Mouse (Mus musculus): ENCODE measurements around the gene Adprhl1. TPM values are rescaled to one million over a fixed set of nuclear protein-coding genes. Genes with fewer than 3 reads are reported as not detected.
A peak's percentile ranks its signal among the peaks of the same experiment; 100 is the strongest.

Adprhl1 gene
- 10 to 100 TPM; 51.9 to 71.6 TPM for total RNA-seq (2021)
- long read RNA-seq, experiment 1, transcript Adprhl1-201 (7 exons, 1,372 nt) = major isoform, 45 of 53 reads
- long read RNA-seq, experiment 1, partial matches to known transcripts = 1 of 53 reads
- long read RNA-seq, experiment 1, other reads (novel, unspliced or antisense) = 7 of 53 reads
- long read RNA-seq, experiment 2, full-length matches to known transcripts = 75 of 81 reads
- long read RNA-seq, experiment 2, partial matches to known transcripts = 4 of 81 reads
- long read RNA-seq, experiment 2, other reads (novel, unspliced or antisense) = 2 of 81 reads

GRCm38 (mm10) chr8:13254019-13254418 lies at the start of gene Adprhl1:
Gene Adprhl1, minus strand, starts transcription at chr8:13254162.
- intact Hi-C loops (cut with DNase I; ENCODE audit: low total_unique reads) = no loop called here
- peak; percentile 83 for DNase-seq

GRCm38 (mm10) chr8:13301036-13301435 lies 47.1 kb upstream of the Adprhl1 start:
- DNase-seq = no peak
- intact Hi-C loops (cut with DNase I; ENCODE audit: low total_unique reads) = no loop called here

GRCm38 (mm10) chr8:13299571-13299970 lies 45.6 kb upstream of the Adprhl1 start:
- DNase-seq = no peak
- intact Hi-C loops (cut with DNase I; ENCODE audit: low total_unique reads) = no loop called here

GRCm38 (mm10) chr8:13293677-13294470 lies 39.9 kb upstream of the Adprhl1 start:
- intact Hi-C loops (cut with DNase I; ENCODE audit: low total_unique reads) = no loop called here
- no peak for DNase-seq

- peak; percentile 70 for DNase-seq
- intact Hi-C loops (cut with DNase I; ENCODE audit: low total_unique reads) = no loop called here
These were observed 38.4 kb upstream of the Adprhl1 start for GRCm38 (mm10) chr8:13292364-13292763.

GRCm38 (mm10) chr8:13288646-13289045 lies 34.7 kb upstream of the Adprhl1 start:
- no peak for DNase-seq
- intact Hi-C loops (cut with DNase I; ENCODE audit: low total_unique reads) = no loop called here

- intact Hi-C loops (cut with DNase I; ENCODE audit: low total_unique reads) = no loop called here
- peak; percentile 96 for DNase-seq
These were observed 34.0 kb upstream of the Adprhl1 start, which contains the start of the genes Dcun1d2 and Tmco3 for GRCm38 (mm10) chr8:13287692-13288623. Gene Dcun1d2, minus strand, starts transcription at chr8:13288131. Gene Tmco3, plus strand, starts transcription at chr8:13288190.

- intact Hi-C loops (cut with DNase I; ENCODE audit: low total_unique reads) = no loop called here
- peak; percentile 90 for DNase-seq
These were observed 33.3 kb upstream of the Adprhl1 start for GRCm38 (mm10) chr8:13287304-13287691.

GRCm38 (mm10) chr8:13283200-13283599 lies 29.2 kb upstream of the Adprhl1 start:
- intact Hi-C loops (cut with DNase I; ENCODE audit: low total_unique reads) = no loop called here
- no peak for DNase-seq

- intact Hi-C loops (cut with DNase I; ENCODE audit: low total_unique reads) = no loop called here
- DNase-seq = no peak
These were observed 23.0 kb upstream of the Adprhl1 start for GRCm38 (mm10) chr8:13276941-13277447.

GRCm38 (mm10) chr8:13272834-13273233 lies 18.9 kb upstream of the Adprhl1 start:
- DNase-seq = no peak
- intact Hi-C loops (cut with DNase I; ENCODE audit: low total_unique reads) = no loop called here

- DNase-seq = no peak
- intact Hi-C loops (cut with DNase I; ENCODE audit: low total_unique reads) = no loop called here
These were observed 13.6 kb upstream of the Adprhl1 start for GRCm38 (mm10) chr8:13267566-13267965.

- intact Hi-C loops (cut with DNase I; ENCODE audit: low total_unique reads) = no loop called here
- DNase-seq = no peak
These were observed 9.4 kb upstream of the Adprhl1 start for GRCm38 (mm10) chr8:13263376-13263775.

- no peak for DNase-seq
These were observed 549 bp downstream of the Adprhl1 start for GRCm38 (mm10) chr8:13253413-13253812.

GRCm38 (mm10) chr8:13252837-13253236 lies 1.1 kb downstream of the Adprhl1 start:
- DNase-seq = no peak
- intact Hi-C loops (cut with DNase I; ENCODE audit: low total_unique reads) = no loop called here

More at GRCm38 (mm10) chr8:13253413-13253812, 549 bp downstream of the Adprhl1 start:
- intact Hi-C loops (cut with DNase I; ENCODE audit: low total_unique reads) = no loop called here

GRCm38 (mm10) chr8:13244343-13244880 lies 9.6 kb downstream of the Adprhl1 start:
- intact Hi-C loops (cut with DNase I; ENCODE audit: low total_unique reads) = no loop called here
- DNase-seq = no peak

- no peak for DNase-seq
- intact Hi-C loops (cut with DNase I; ENCODE audit: low total_unique reads) = no loop called here
These were observed 10.7 kb downstream of the Adprhl1 start for GRCm38 (mm10) chr8:13242985-13243870.

- DNase-seq = no peak
- intact Hi-C loops (cut with DNase I; ENCODE audit: low total_unique reads) = no loop called here
These were observed 13.3 kb downstream of the Adprhl1 start for GRCm38 (mm10) chr8:13240691-13241090.
